Comparison of ENCODE assay signal across 9 mouse cellular contexts in the genomic region with DNA sequence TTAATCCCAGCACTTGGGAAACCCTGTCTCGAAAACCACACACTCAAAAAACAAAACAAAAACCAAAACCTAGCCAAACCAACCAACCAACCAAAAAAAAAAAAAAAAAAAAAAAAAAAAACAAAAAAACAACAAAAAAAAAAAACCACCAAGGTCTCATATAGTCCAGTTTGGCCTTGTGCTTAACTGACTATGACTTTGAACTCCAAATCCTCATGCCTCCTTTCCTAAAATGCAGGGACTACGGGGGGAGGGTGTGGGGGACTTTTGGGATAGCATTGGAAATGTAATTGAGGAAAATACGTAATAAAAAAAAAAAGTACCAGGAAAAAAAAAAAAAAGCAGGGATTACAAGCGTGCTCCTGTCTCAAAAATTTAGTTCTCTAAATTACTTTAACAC. TPM values are rescaled to one million over a fixed set of nuclear protein-coding genes. Genes with fewer than 3 reads are reported as not detected.
DNase-seq lines count a peak whose midpoint lies in the region; ATAC-seq and TF ChIP-seq lines count a peak whose summit lies in the region.
"Had no signal": no experiment of that assay in that cellular context is flagged by ENCODE, and none has a peak within 500 bp of the region (broad histone marks: within the 10 kb centered on the region; RNA-seq: fewer than 3 reads in every experiment).

No protein-coding gene starts in this region.

- TF ChIP-seq CTCF in MEL (IDR thresholded peaks at IDR 0.05 in 2 of 3, conservative IDR thresholded peaks at IDR 0.05 in 1 of 3; ENCODE audit: control insufficient read depth in 1 of 3, insufficient read depth in 1 of 3, low read depth in 2 of 3, low read length in 3 of 3, poor library complexity in 1 of 3, severe bottlenecking in 1 of 3), result no peak

- H3K9me3 ChIP-seq in heart, embryonic 16.5 days (replicated peaks; ENCODE audit: control insufficient read depth, low read length), result no peaks in the 10 kb centered on the region
- no peaks in the 10 kb centered on the region for H3K9me3 ChIP-seq in MEL (replicated peaks; ENCODE audit: insufficient read depth, low read length)
- H3K9me3 ChIP-seq in hindbrain, embryonic 13.5 days, result no peaks in the 10 kb centered on the region
- no peaks in the 10 kb centered on the region for H3K9me3 ChIP-seq in midbrain, embryonic 12.5 days

- TF ChIP-seq RAD21 in MEL (IDR thresholded peaks at IDR 0.05; ENCODE audit: low read depth, low read length), result no peak

- DNase-seq in heart, adult 11 months, result no peak
- no peak for DNase-seq in MEL (ENCODE audit: low read depth, low spot score)
- DNase-seq in spleen, adult 18-20 months, result no peak
- DNase-seq in ovary, adult 18-20 months (ENCODE audit: low spot score), result no peak
- DNase-seq in ovary, postnatal 36 days (ENCODE audit: low spot score), result no peak

- peak overlapping the region; percentile 99 for H3K4me3 ChIP-seq in heart, embryonic 16.5 days (ENCODE audit: low read length)
- peak overlapping the region; percentile 17 to 98; a peak in 3 of 4 replicates for H3K4me3 ChIP-seq in MEL (ENCODE audit: control insufficient read depth in 1 of 2, insufficient read depth in 1 of 2, low read depth in 2 of 2, low read length in 2 of 2)
- peak overlapping the region; percentile 100 for H3K4me3 ChIP-seq in hindbrain, embryonic 13.5 days
- H3K4me3 ChIP-seq in midbrain, embryonic 12.5 days, result peak overlapping the region; percentile 98

- peak overlapping the region; percentile 88; the same call in 1 of the 2 replicates for H3K27ac ChIP-seq in heart, embryonic 16.5 days (ENCODE audit: low read length)
- no peak overlapping the region for H3K27ac ChIP-seq in MEL (ENCODE audit: control insufficient read depth, low read depth, low read length)
- H3K27ac ChIP-seq in hindbrain, embryonic 13.5 days, result peak overlapping the region; percentile 94; the same call in 1 of the 2 replicates
- peak overlapping the region; percentile 94 for H3K27ac ChIP-seq in midbrain, embryonic 12.5 days (replicated peaks)

- no peaks in the 10 kb centered on the region for H3K27me3 ChIP-seq in heart, embryonic 16.5 days (ENCODE audit: control insufficient read depth, insufficient read depth, low read length)
- no peaks in the 10 kb centered on the region for H3K27me3 ChIP-seq in MEL (ENCODE audit: control insufficient read depth in 1 of 2, insufficient read depth in 2 of 2, low read length in 2 of 2)
- peaks cover 10% of the 10 kb centered on the region; the same call in 1 of the 2 replicates for H3K27me3 ChIP-seq in hindbrain, embryonic 13.5 days
- H3K27me3 ChIP-seq in midbrain, embryonic 12.5 days, result no peaks in the 10 kb centered on the region
- H3K27me3 ChIP-seq: Patski had no signal

- H3K79me2 ChIP-seq in MEL (ENCODE audit: control insufficient read depth, insufficient read depth, low read length, poor library complexity), result peaks cover 26% of the 10 kb centered on the region

- H3K9ac ChIP-seq in heart, embryonic 16.5 days (ENCODE audit: low read length), result peak overlapping the region; percentile 97
- H3K9ac ChIP-seq in MEL (ENCODE audit: control insufficient read depth, low read depth, low read length, poor library complexity, severe bottlenecking), result peak overlapping the region; percentile 37
- peak overlapping the region; percentile 97; the same call in 1 of the 2 replicates for H3K9ac ChIP-seq in hindbrain, embryonic 13.5 days
- peak overlapping the region; percentile 98 for H3K9ac ChIP-seq in midbrain, embryonic 12.5 days (replicated peaks)

- TF ChIP-seq EP300 in MEL (IDR thresholded peaks at IDR 0.05; ENCODE audit: low read depth in 1 of 2, low read length in 2 of 2), result no peak

- no peak for ATAC-seq in heart, embryonic 16.5 days (replicated peaks; ENCODE audit: extremely low read depth, insufficient read depth, low FRiP score)
- peak; percentile 26 for ATAC-seq in hindbrain, embryonic 13.5 days (ENCODE audit: low FRiP score)
- no peak for ATAC-seq in midbrain, embryonic 12.5 days (ENCODE audit: low FRiP score, low read depth)

- peak overlapping the region; percentile 57 for H3K4me2 ChIP-seq in heart, embryonic 16.5 days (ENCODE audit: low read depth, low read length)
- H3K4me2 ChIP-seq in hindbrain, embryonic 13.5 days, result peak overlapping the region; percentile 61
- H3K4me2 ChIP-seq in midbrain, embryonic 12.5 days (replicated peaks), result peak overlapping the region; percentile 71

- 25% methylated on average over 4 of the region's 4 CpGs for WGBS in heart, embryonic 16.5 days
- WGBS in hindbrain, embryonic 13.5 days, result 18% methylated on average over 4 of the region's 4 CpGs
- 20% methylated on average over 4 of the region's 4 CpGs for WGBS in midbrain, embryonic 12.5 days

- no peak for TF ChIP-seq POLR2A in MEL (IDR thresholded peaks at IDR 0.05; ENCODE audit: control insufficient read depth in 1 of 2, insufficient read depth in 1 of 2, low read depth in 1 of 2, low read length in 2 of 2, poor library complexity in 1 of 2)

- 0 out of 2 replicates have a peak, but pooled peaks cover 3% of the 10 kb centered on the region for H3K4me1 ChIP-seq in heart, embryonic 16.5 days (ENCODE audit: control insufficient read depth, insufficient read depth, low read length)
- H3K4me1 ChIP-seq in MEL (ENCODE audit: control insufficient read depth in 1 of 2, insufficient read depth in 2 of 2, low read length in 2 of 2), result peaks cover 7 to 13% of the 10 kb centered on the region in 2 experiments
- peaks cover 8% of the 10 kb centered on the region; the same call in 1 of the 2 replicates for H3K4me1 ChIP-seq in hindbrain, embryonic 13.5 days (replicated peaks)
- no peaks in the 10 kb centered on the region for H3K4me1 ChIP-seq in midbrain, embryonic 12.5 days

- H3K36me3 ChIP-seq in heart, embryonic 16.5 days (ENCODE audit: control insufficient read depth, insufficient read depth), result no peaks in the 10 kb centered on the region
- H3K36me3 ChIP-seq in MEL (ENCODE audit: control insufficient read depth in 1 of 2, insufficient read depth in 2 of 2, low read length in 2 of 2), result peaks cover 0 to 13% of the 10 kb centered on the region in 2 experiments; a peak in 2 of 4 replicates
- no peaks in the 10 kb centered on the region; the same call in 1 of the 2 replicates for H3K36me3 ChIP-seq in hindbrain, embryonic 13.5 days
- no peaks in the 10 kb centered on the region for H3K36me3 ChIP-seq in midbrain, embryonic 12.5 days

TF ChIP-seq in MEL, 35 proteins besides CTCF, POLR2A, EP300 and RAD21:
- no peak for TF ChIP-seq MYB (IDR thresholded peaks at IDR 0.05; ENCODE audit: low read depth, low read length)
- no peak for TF ChIP-seq TCF12 (IDR thresholded peaks at IDR 0.05; ENCODE audit: low read depth, low read length)
- no peak for TF ChIP-seq CHD2 (IDR thresholded peaks at IDR 0.05; ENCODE audit: low read length)
- peak; percentile 62 for TF ChIP-seq ZNF384 (IDR thresholded peaks at IDR 0.05; ENCODE audit: low read depth, low read length)
- 0 out of 2 replicates have a peak, but pooled peaks have one; percentile 44 for TF ChIP-seq ZKSCAN1 (IDR thresholded peaks at IDR 0.05; ENCODE audit: low read depth, low read length)
- no peak for TF ChIP-seq ZMIZ1 (IDR thresholded peaks at IDR 0.05; ENCODE audit: low read depth, low read length)

RNA-seq across cellular contexts. Expression of a gene that starts 0.4 kb away (rescaled TPM):
- polyA plus RNA-seq in heart, embryonic 16.5 days (2015; fragmentation: Nextera tagmentation; extraction: Ambion mirVana), result 11.3 and 11.4 TPM in 2 replicates
- total RNA-seq in MEL (2012; rRNA removed), result 14.6 and 15.9 TPM in 2 replicates
- 10 to 100 TPM in 1 of 2 experiments, not detected in 1; 24.7 TPM for polyA plus RNA-seq in MEL (2012; ENCODE audit: insufficient read depth in 1 of 2, insufficient read length in 2 of 2, low read depth in 1 of 2, low replicate concordance in 2 of 2, missing spikeins in 1 of 2)
- 21.8 and 24.4 TPM in 2 replicates for polyA plus RNA-seq in hindbrain, embryonic 13.5 days (2015; fragmentation: Nextera tagmentation; extraction: Ambion mirVana)
- polyA plus RNA-seq in midbrain, embryonic 12.5 days (2016; fragmentation: Nextera tagmentation; extraction: Ambion mirVana), result 26.8 and 27.0 TPM in 2 replicates

RNA-seq across cellular contexts. Expression of a gene that starts 18.9 kb away (rescaled TPM):
- polyA plus RNA-seq in heart, embryonic 16.5 days (2015; fragmentation: Nextera tagmentation; extraction: Ambion mirVana), result 12.2 and 12.5 TPM in 2 replicates
- total RNA-seq in MEL (2012; rRNA removed), result 6.8 and 8.2 TPM in 2 replicates
- 1 to 10 TPM in 1 of 2 experiments, not detected in 1; 7.8 TPM for polyA plus RNA-seq in MEL (2012; ENCODE audit: insufficient read depth in 1 of 2, insufficient read length in 2 of 2, low read depth in 1 of 2, low replicate concordance in 2 of 2, missing spikeins in 1 of 2)
- 20.8 and 24.3 TPM in 2 replicates for polyA plus RNA-seq in hindbrain, embryonic 13.5 days (2015; fragmentation: Nextera tagmentation; extraction: Ambion mirVana)
- 22.7 and 23.6 TPM in 2 replicates for polyA plus RNA-seq in midbrain, embryonic 12.5 days (2016; fragmentation: Nextera tagmentation; extraction: Ambion mirVana)

RNA-seq across cellular contexts. Expression of a gene that starts 19.2 kb away (rescaled TPM):
- 25.2 and 26.0 TPM in 2 replicates for polyA plus RNA-seq in heart, embryonic 16.5 days (2015; fragmentation: Nextera tagmentation; extraction: Ambion mirVana)
- total RNA-seq in MEL (2012; rRNA removed), result 7.4 and 8.4 TPM in 2 replicates
- 10 to 100 TPM in 1 of 2 experiments, not detected in 1; 27.7 TPM for polyA plus RNA-seq in MEL (2012; ENCODE audit: insufficient read depth in 1 of 2, insufficient read length in 2 of 2, low read depth in 1 of 2, low replicate concordance in 2 of 2, missing spikeins in 1 of 2)
- polyA plus RNA-seq in hindbrain, embryonic 13.5 days (2015; fragmentation: Nextera tagmentation; extraction: Ambion mirVana), result 35.0 and 35.2 TPM in 2 replicates
- polyA plus RNA-seq in midbrain, embryonic 12.5 days (2016; fragmentation: Nextera tagmentation; extraction: Ambion mirVana), result 35.1 and 36.2 TPM in 2 replicates

Comparison
In these comparisons a context has a peak if more than half of its experiments do, and no peak if none do; other contexts are left out.
1. H3K9ac ChIP-seq: peak in every context shown above with its lines; median percentile 98 in midbrain, embryonic 12.5 days; 97 in heart, embryonic 16.5 days; 97 in hindbrain, embryonic 13.5 days; 37 in MEL.